Mouse (Mus musculus) right cerebral cortex, adult 2 months (tissue): ENCODE data around the gene Rasgef1b.

ENCODE experiments used
- DNase-seq, 2 experiments: peaks; one replicate each; pipeline ENCODE4 v3.0.0; 2021 to 2022; ENCODE audit warnings: low spot score in 2 of 2

Gene Rasgef1b

DNA sequence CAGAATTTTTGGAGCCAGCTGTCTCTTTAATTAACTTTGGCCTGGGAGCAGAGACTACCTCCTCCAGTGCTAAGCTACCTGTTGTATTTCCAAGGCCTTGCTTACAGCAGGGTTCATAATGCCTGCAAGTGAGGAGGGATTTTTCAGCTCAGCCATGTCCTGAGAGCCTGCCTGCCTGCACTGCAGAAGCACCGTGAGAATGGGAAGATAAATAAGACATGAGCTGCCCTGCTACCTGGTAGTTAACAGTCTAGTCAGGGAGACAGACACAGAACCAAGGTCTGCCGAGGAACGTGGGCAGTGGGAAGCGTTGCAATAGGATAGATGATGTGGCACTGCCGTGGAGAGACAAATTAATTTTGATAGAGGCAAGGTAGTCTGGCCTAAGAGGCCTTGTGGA, 277.4 kb downstream of the Rasgef1b start:
- no peak for DNase-seq

DNA sequence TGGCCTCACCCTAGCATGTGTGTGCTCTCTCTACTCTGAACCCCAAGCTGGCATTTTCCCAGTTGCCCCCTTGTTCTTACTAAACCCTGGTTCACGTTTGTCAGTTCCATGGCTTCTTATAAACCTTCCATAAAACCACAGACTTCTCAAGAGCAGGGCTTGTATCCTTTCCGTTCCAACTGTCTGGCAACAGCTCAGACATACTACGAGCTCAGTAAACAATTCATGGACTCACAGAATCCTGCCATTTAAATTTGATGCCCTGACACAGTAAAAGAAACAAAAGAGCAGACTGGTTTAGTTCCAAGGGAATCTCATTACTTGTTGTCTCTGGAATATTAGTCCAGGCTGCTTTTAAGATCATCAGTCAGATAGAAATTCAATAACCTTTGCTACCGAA, 277.9 kb downstream of the Rasgef1b start:
- no peak for DNase-seq

DNA sequence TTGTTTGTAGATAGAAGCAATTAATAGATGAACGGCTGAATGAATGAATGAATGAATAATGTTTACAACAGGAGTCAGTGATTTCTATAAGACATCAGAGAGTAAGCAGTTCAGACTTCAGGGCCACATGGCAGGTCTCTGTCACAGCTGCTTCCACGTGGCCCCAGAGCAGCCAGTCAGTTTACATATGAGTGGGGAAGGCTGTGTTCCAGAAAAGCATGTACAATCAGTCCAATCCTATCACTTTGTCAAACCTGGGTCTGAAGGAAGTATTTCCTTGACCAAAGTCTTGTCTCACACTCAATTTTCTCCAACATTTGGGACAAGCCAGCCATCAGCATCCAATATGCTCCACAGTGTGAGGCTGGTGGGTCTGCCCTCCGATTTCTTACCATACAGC, 278.4 kb downstream of the Rasgef1b start:
- no peak for DNase-seq

DNA sequence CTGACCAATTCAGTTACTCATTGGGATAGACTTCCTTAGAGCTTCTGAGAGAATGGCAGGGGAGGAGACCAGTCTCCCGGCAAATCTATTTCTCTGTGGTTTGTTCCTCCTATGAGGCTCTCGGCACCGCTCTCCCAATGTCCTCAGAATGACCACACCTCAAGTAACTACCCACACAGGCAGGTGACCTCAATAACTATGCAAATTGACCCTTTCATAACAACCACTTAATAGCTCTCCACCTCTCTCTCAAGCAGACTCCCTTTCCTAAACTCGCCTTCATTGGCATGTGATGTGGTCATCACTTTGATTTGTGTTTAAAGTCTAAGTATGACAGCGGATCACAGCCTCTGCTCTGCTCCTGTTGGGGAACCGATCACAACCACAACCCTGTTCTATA, 281.4 kb downstream of the Rasgef1b start:
- DNase-seq, result no peak

DNA sequence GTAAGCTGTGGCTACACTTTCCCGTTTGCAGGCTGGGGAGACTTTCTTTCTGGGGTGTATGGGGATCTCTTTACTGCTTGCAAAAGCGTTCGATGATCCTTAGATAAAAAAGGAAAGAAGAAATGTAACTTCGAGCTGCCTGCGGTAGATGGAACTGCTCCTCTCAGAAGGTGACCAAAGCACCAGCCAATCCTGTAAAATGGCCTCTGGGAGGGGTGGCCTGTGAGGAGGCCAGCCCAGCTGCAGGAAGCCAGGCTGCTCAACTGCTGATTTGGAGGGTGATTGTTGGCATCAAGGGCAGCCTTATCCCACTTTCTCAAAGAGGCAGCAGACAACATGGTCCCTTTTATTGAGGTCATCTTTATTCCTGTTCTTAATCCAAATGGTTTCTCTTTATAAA, 283.6 kb downstream of the Rasgef1b start:
- no peak for DNase-seq

DNA sequence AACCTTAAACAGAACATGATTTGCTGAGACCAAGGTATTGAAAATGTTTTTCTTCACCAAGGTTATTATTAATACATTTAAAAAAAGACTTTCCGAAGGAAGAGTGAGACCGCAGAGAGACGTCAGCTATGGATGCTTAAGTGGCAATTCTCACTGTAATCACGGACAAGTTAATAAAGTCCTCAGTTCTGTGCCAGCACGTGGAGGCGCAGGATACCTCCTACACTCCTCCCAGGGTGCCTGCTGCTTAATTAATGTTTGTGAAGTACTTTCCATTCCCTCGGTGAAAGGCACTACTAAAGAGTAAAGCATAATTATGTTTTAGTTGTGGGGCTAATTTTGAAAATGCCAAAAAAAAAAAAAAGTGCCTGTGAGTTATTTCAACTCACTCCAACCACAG, 284.1 kb downstream of the Rasgef1b start:
- peak in 1 of 2 experiments; percentile 36 for DNase-seq

DNA sequence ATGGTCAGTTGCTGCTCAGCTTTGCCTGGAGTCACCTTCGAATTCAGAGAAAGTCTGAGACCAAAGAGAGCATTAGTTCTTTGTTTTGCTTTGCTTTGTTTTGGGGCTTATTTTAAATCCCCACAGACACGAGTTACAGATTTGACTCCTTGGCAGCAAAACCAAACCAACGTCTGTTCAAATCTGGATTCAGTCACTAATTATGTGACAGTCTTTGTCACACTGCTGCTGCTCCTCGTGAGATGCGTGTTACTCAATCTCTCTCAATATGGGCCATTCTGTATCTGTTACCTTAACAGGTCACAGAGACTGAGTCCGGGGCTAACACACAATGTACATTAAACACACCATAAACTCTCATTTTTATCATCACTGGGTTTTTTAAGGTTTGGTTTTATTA, 288.8 kb downstream of the Rasgef1b start:
- no peak for DNase-seq

DNA sequence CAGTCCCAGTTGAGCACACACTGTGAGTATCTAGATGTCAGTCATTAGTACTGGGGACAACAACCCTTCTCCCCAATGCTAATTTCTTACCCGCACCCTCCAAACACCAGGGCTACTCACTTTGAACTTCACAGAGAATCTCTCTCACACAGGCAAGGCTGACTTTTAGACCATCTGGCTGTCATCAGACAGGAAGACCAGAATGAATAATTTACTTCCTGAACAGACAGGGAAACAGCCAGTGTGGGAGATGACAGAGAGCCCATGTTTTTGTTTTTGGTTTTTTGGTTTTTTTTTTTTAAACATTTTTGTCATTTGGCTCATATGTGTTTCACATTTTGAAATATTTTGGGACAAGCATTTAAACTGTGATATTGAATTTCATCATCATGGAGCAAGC, 290.3 kb downstream of the Rasgef1b start:
- DNase-seq, result no peak

DNA sequence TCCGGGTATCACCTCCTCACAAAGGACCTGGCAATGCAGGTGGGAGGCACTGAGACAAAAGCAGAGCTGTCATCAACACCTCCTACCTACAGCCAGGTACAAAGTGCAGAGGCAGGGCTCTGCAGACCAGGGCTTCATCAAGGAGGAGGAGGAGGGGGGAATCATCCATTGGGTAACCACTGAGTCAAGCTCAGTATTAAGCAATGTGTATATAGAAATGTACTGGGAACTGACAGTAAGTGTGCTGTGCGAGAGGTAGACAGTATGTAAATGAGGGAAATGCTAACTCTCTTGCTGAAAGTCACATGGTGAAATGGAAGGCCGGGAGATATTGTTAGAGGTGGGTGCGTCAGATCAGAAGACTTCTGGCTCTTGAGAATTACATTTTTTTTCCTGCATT, 294.6 kb downstream of the Rasgef1b start:
- no peak for DNase-seq

DNA sequence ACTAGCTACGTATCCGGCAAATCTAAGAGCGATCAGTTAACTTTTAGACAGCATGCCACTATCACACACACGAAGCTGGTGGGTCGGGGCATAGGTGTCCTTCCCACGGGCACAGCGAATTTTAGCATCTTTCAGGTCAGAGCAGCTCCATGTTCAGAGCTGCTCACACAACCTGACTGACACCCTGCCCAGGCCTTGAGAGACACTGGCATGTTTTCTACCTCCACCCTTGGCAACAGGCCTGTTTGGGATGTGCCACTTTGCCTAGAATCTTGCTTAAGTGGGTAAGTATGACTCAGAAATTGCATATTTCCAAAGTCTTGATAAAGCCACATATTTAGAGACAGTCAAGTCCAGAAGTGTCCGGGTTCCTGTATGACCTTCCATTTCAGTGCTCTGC, 296.4 kb downstream of the Rasgef1b start:
- DNase-seq, result no peak

DNA sequence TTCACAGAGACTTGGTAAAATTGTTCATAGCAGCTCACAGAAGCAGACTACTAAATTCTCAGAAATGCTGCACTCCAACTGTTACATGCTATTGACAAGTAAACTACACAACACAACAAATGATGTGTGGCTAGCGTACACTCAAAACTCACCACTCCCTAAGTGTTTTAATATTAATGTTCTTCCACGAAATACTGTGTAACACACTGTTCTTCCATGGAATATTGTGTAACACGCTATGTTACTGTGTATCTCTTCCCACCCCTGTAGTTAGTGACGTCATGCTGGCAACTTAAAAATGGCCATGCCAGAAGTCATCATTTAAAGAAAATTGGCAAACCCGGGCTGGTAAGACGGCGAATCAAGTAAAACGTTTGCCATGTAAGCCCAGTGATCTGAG, 299.6 kb downstream of the Rasgef1b start:
- DNase-seq, result no peak

DNA sequence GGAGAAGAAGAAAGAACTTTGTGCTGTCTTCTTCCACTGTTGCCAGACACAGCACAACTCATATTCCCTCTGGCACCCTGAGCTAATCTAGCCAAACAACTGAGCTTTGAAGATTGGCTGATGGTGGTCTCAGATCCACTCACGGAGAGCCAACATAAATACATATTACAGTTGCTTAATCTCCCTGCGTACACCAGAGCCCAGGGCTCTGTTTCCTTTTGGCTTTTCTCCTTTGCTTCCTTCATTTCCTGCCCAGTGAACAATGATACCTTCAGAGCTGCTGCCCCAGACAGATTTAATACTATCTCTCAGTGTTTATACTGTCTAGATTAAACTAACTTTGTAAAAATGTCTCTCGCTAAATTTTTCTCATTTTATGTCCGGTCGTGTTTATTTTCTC, 300.2 kb downstream of the Rasgef1b start:
- DNase-seq, result no peak

DNA sequence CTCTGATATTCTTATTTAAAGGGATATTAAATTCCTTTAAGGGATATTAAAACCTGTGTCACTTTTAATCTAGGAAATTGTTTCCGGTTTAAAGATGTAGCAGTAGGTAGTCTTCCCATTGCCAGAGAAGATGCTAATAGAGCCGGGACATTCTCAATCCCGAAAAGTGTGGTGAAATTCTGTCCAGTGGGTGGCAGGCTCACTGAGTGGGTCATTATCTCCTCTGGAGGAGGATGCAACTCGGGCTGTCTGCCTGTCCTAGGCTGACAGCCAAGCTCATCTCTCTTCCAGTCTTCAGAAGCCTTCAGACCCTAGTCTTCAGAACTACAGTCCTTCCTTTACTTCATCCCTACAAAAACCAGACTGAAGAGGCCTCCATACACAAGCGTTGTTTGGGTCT, 305.6 kb downstream of the Rasgef1b start:
- DNase-seq, result peak in 1 of 2 experiments; percentile 28

DNA sequence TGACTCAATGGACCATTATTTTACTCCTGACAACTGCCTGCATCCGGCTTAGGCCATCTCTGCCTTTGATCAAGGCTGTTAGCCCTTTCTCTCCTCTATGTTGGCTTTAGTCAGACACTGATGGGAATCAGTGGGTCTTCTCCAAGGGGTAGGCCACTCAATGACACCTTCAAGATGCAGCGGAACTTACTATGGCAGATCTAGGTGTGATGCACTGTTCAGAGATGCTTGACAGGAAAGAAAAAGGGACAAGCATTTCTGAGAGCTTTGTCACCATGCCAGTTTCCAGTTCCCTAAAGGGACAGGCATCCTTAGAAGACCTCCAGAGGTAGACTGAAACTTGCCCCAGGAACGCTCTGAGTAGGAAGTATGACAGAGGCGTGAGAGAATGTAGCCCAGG, 306.0 kb downstream of the Rasgef1b start:
- DNase-seq, result no peak

DNA sequence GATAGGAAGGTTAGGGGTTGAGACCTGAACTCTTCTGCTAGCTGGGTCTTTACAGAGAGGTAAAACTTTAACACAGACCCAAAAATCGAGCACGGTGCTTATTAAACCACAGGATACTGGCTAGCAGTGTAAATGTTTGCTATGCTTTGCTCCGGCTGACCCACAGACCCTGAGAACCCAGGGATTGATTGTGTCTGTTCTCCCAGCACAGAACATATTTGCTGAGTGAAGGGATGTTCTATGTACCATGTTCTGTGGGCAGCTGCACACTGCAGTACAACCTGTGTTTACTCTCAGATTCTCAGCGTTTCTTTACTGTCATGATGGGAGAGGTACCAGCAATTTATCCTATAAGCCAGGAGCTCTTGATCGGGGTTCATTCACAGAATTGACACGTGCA, 306.8 kb downstream of the Rasgef1b start:
- no peak for DNase-seq

DNA sequence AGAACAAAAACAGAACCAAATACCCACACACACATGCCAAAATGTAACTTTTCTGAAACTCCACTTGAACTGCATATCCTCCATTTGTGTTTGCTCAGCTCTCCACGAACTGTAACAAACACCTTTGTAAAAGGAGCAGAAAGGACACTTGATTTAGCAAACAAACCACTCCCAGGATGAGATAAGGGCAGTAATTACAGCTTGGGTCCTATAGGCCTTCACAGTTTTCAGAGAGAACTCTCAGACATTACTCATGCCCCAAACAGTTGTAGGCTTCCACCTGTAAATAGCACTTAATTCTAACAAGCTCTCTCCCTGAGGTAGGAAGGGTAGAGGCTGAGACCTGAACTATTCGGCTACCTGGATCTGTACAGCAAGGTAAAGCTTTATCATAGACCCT, 309.0 kb downstream of the Rasgef1b start:
- DNase-seq, result no peak

DNA sequence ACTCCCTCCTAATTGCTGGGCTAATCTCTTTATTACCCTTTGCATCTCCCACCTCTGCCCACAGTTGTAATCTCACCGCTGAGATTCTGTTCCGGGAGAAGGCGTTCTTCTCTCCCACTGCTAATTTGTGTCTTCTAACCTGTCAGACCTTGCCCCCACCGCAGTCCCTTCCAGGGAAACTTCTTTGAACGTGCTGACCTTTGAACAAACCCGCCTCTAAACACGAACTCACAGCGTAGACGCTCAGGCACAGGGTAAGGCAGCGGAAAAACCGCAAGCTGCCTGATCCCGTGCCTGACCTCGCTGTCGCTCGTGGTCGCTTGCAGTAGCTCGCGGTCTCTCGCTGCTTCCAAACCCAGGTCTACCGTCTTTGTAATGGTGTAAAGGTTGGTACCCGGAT, 312.0 kb downstream of the Rasgef1b start:
- DNase-seq, result no peak

DNA sequence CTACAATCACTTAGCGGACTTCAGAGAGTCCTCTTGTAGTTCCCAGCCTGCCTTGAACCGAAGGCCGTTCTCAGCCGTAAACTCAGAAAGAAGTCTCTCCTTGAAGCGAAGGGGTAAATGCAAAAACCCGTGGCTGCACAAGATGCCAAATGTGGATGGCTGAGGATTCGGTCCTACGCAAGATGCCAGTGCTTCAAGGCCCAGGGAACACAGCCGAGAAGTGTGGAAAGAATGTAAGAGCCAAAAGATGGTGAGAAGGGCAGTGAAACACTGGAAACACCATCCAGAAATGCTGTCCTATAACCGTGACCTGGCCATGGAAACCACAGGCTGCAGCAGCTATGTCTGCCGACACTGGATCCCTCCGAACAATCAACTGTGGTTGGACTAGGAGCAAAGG, 313.2 kb downstream of the Rasgef1b start:
- no peak for DNase-seq

DNA sequence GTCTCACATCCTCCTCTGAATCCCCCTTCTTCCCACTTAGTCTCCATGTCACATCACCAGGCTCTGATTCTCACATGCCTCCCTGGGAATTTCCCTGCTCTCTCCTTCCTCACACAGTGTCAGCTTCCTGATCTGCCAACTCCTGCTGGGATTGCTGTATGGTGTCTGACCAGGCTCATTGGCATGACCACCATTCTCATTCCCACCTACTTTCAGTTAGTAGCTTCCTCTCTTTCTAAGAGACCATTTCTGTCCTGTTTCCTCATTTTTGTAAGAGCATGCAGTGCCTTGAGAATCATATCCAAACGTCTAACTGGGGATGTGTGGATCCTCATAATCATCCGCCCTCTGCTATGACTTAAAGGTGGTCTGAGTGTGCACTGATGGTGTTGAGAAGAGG, 313.8 kb downstream of the Rasgef1b start:
- DNase-seq, result no peak

DNA sequence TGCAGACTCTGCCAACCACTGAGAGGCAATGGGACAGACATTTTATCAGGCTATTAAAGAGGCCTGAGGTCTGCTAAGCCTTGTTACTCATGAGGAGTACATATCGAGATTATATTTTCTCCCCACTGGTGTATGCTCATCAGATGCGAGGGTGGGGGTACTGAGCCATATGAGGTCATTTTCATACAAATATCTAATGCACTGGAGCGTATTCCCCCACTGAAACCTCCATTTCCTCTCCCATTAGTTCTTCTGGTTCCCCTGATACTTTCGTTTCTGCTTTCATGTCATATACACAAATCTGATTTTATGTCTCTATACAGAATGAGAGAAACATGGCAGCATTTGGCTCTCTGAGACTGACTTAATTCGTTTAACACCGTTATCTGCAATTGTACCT, 314.6 kb downstream of the Rasgef1b start:
- DNase-seq, result no peak

DNA sequence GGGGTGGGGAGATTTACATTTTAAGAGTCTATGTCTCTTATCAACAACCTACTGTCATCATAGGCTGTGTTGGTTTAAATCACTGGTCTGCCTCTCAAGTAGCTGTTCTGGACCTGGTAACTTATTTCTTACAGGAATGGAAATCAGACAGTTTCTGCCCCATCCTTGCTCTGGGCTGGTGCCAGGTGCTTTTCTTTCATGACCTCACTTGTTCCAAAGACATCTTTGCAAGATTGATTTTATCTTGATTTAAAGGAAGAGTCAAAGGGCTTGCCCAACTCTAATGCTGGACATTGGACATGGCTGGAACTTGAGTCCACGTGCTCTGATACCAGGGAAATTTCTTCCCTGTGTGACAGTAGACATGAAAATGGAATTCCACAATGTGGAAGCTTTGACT, 315.0 kb downstream of the Rasgef1b start:
- DNase-seq, result no peak

DNA sequence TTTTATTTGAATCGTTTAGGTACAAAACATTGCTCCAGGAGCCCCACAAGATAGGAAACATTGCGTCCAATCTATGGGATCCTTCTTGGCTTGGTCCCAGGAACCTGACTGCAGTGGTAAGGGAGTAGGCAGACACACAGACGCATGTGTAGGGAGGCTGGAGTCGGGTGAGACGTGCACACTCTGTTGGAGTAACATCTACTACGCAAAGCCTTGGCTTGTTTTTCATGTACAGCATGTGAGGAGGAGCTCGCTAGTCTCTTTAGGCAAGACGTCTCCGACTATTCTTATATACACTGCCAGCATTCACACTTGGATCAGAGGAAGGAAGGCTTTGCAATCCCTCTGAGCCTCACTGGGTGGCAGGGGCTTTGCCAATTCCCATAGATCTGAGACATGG, 315.5 kb downstream of the Rasgef1b start:
- peak; percentile 23 to 29 for DNase-seq

DNA sequence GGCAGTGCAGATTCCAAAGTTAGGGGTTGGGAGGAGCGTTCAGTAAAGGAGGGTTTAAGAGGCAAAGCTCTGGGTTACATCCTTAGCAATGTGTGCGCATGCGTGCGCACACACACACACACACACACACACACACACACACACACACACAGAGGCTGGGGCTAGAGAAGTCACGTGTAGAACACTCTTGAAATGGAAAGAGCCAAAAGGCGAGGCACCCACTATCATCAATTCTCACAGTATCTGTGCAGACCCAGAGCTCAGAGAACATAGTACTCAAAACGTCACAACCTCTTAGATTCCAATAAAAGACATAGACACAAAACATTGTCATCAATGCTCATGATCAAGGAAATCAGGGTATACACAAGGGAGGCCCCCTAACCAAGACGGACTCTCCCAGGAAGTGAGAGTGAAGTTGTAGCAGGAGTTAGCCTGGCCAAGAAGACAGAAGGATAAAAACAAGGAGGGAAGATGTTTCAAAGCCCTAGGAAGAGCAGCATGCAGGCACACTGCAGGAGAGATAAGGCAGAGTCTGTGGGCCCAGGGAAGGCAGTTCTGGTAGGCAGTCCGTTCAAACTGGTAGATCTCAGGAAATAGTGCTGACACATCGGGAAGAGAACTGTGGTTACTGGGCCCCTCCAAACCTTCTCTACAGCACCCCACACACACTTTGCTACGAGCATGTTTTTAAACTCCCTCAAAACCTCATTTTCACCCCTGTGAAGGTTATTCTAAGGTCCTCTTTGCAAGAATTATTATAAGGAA, 324.3 kb downstream of the Rasgef1b start:
- no peak for DNase-seq

DNA sequence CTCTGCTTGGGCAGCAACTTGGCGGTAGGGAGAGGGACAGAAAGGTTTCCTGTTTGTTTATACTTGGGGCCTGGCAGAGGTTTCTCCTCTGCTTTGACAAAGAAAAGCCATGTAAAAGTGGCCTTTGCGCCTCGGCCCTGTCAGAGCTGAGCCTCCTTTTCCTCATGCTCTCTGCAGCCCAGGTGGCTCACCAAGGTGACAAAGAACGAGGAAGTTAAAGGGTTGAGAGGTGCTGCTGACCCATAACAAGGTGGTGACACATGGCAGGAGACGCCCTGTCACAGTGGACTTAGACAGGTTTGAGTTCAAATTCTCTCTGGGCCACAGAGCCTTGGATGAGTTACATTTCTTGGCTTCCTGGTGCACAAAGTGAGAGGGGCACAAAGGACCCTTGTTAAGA, 325.5 kb downstream of the Rasgef1b start:
- no peak for DNase-seq
